In genomic region chr2:79256001-79256339, GRCm38 (mm10) we compare ENCODE assay signal across 7 mouse cellular contexts. TPM values are rescaled to one million over a fixed set of nuclear protein-coding genes. Genes with fewer than 3 reads are reported as not detected.
A peak's percentile ranks its signal among the peaks of the same experiment; 100 is the strongest.
DNase-seq lines count a peak whose midpoint lies in the region; ATAC-seq and TF ChIP-seq lines count a peak whose summit lies in the region.

No protein-coding gene starts in this region.

- no peaks in the 10 kb centered on the region for H3K36me3 ChIP-seq in forebrain, embryonic 12.5 days (replicated peaks)
- no peaks in the 10 kb centered on the region for H3K36me3 ChIP-seq in limb, embryonic 14.5 days (ENCODE audit: control insufficient read depth, insufficient read depth, low read length)
- H3K36me3 ChIP-seq in stomach, embryonic 15.5 days: no peaks in the 10 kb centered on the region

- DNase-seq in retina, postnatal 1 day: peak; percentile 56
- DNase-seq in retina, embryonic 14.5 days (ENCODE audit: low spot score): no peak
- DNase-seq in limb, embryonic 14.5 days (ENCODE audit: low spot score): no peak
- DNase-seq in urinary bladder, adult 18-20 months (ENCODE audit: low spot score in 2 of 2): no peak
- no peak for DNase-seq in thymus, postnatal 4 days

- no peak overlapping the region for H3K27ac ChIP-seq in forebrain, embryonic 12.5 days
- no peak overlapping the region for H3K27ac ChIP-seq in limb, embryonic 14.5 days (replicated peaks; ENCODE audit: low read depth, low read length)
- H3K27ac ChIP-seq in stomach, embryonic 15.5 days: peak overlapping the region; percentile 46; the same call in 1 of the 2 replicates

- H3K9me3 ChIP-seq in forebrain, embryonic 12.5 days: no peaks in the 10 kb centered on the region
- no peaks in the 10 kb centered on the region for H3K9me3 ChIP-seq in limb, embryonic 14.5 days (ENCODE audit: control insufficient read depth, low read length)
- H3K9me3 ChIP-seq in stomach, embryonic 15.5 days: no peaks in the 10 kb centered on the region

- peak; percentile 34; the same call in 1 of the 2 replicates for ATAC-seq in forebrain, embryonic 12.5 days (ENCODE audit: low FRiP score)
- ATAC-seq in limb, embryonic 14.5 days (ENCODE audit: low FRiP score, low read depth): no peak
- no peak for ATAC-seq in stomach, embryonic 15.5 days (ENCODE audit: insufficient read depth, low FRiP score, low read depth)

- peaks cover 24% of the 10 kb centered on the region for H3K27me3 ChIP-seq in forebrain, embryonic 12.5 days
- no peaks in the 10 kb centered on the region for H3K27me3 ChIP-seq in limb, embryonic 14.5 days (ENCODE audit: control insufficient read depth, insufficient read depth, low read length)
- H3K27me3 ChIP-seq in stomach, embryonic 15.5 days (replicated peaks): peaks cover 6% of the 10 kb centered on the region; the same call in 1 of the 2 replicates

- peaks cover 16% of the 10 kb centered on the region for H3K4me1 ChIP-seq in forebrain, embryonic 12.5 days
- peaks cover 10% of the 10 kb centered on the region for H3K4me1 ChIP-seq in limb, embryonic 14.5 days (ENCODE audit: control insufficient read depth, insufficient read depth, low read length)
- 0 out of 2 replicates have a peak, but pooled peaks cover 3% of the 10 kb centered on the region for H3K4me1 ChIP-seq in stomach, embryonic 15.5 days

- peak overlapping the region; percentile 52 for H3K9ac ChIP-seq in forebrain, embryonic 12.5 days
- peak overlapping the region; percentile 56 for H3K9ac ChIP-seq in limb, embryonic 14.5 days (ENCODE audit: low read depth, low read length, severe bottlenecking)
- 0 out of 2 replicates have a peak overlapping the region, but pooled peaks have one; percentile 25 for H3K9ac ChIP-seq in stomach, embryonic 15.5 days

- 5% methylated on average over 7 of the region's 7 CpGs for WGBS in forebrain, embryonic 12.5 days
- 15% methylated on average over 7 of the region's 7 CpGs for WGBS in limb, embryonic 14.5 days
- 23% methylated on average over 7 of the region's 7 CpGs for WGBS in stomach, embryonic 15.5 days

- H3K4me3 ChIP-seq in forebrain, embryonic 12.5 days (replicated peaks): peak overlapping the region; percentile 50
- H3K4me3 ChIP-seq in limb, embryonic 14.5 days (replicated peaks; ENCODE audit: low read length): peak overlapping the region; percentile 47
- H3K4me3 ChIP-seq in stomach, embryonic 15.5 days (replicated peaks): peak overlapping the region; percentile 47

- peak overlapping the region; percentile 91 for H3K4me2 ChIP-seq in forebrain, embryonic 12.5 days
- peak overlapping the region; percentile 93 for H3K4me2 ChIP-seq in limb, embryonic 14.5 days (replicated peaks; ENCODE audit: low read depth, low read length, severe bottlenecking)
- peak overlapping the region; percentile 86 for H3K4me2 ChIP-seq in stomach, embryonic 15.5 days

- no peak for TF ChIP-seq POLR2A in limb, embryonic 14.5 days (IDR thresholded peaks at IDR 0.05; ENCODE audit: borderline replicate concordance, extremely low read depth, insufficient read depth, insufficient read length)

RNA-seq across cellular contexts. Expression of gene Itga4, which starts 0.7 kb away (rescaled TPM):
- 4.7 and 4.9 TPM in 2 replicates for polyA plus RNA-seq in forebrain, embryonic 12.5 days (2016; fragmentation: Nextera tagmentation; extraction: Ambion mirVana)
- polyA plus RNA-seq in limb, embryonic 14.5 days (2012; rRNA removed): 9.9 and 11.6 TPM in 2 replicates
- polyA plus RNA-seq in limb, embryonic 14.5 days (2014; fragmentation: Nextera tagmentation; extraction: Ambion mirVana): 9.3 TPM in 2 replicates
- polyA plus RNA-seq in stomach, embryonic 15.5 days (2015; fragmentation: Nextera tagmentation; extraction: Ambion mirVana): 4.9 and 6.5 TPM in 2 replicates
